Mouse (Mus musculus): ENCODE measurements around the gene Rps6kl1.

Rps6kl1 gene

GRCm38 (mm10) chr12:85176846-85177523 lies 25.9 kb upstream of the Rps6kl1 start:
- in situ Hi-C loops (cut with MboI; ENCODE audit: low pct_unique_long_range_greater_than_20kb in 1 of 2, low sequenced_read_pairs in 2 of 2, unreplicated experiment in 1 of 2), result loop anchor here in 1 of 2 experiments (10.0 kb wide), 1 partner anchor 298 kb away; the partner anchor contains the start of gene Fos

DNA sequence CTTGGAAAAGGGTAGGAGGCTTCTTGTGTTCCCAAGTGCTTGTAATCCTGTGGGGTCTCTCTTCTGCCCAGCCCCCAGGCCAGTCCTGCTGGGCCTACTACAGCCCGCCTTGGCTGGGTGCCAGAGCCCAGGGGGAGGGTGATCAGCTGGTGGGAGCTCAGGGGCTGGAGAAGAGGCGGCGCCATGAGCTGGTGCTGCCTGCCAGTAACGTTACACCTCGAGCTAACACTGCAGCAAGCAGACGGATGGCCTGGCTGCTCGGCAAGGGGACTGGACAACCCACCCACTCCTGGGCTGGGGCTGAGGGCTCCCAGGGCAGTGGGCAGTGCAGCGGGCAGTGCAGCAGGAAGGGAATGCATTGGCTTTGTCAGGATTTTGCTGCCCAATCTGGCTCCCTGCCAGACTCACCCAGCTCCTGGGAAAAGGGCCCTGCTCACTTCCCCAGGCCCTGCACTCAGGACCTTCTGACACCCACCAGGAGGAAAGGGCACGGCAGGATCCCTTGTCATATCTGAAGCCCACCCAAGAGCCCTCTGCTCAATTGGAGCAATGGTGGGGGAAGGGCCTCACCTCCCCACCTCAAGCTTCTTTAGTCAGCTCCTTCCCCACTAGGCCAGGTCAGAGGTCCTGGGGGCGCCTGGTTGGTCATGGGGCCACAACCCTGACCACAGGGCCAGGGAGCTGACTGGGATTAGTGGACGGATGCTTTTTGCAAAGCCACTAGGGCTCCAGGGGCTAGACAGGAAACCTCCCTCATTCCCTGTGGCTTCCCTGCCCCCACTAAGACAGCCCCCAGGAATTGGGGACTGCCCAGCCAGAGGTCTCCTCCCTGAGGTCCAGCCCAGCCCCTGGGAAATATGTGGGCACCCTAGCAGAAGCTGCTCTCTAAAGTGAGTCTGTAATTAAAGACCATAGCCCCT lies 25.1 kb upstream of the Rps6kl1 start:
- in situ Hi-C loops (cut with MboI; ENCODE audit: low pct_unique_long_range_greater_than_20kb in 1 of 2, low sequenced_read_pairs in 2 of 2, unreplicated experiment in 1 of 2), result loop anchor here in 1 of 2 experiments (10.0 kb wide), 1 partner anchor 299 kb away; the partner anchor contains the start of gene Fos

DNA sequence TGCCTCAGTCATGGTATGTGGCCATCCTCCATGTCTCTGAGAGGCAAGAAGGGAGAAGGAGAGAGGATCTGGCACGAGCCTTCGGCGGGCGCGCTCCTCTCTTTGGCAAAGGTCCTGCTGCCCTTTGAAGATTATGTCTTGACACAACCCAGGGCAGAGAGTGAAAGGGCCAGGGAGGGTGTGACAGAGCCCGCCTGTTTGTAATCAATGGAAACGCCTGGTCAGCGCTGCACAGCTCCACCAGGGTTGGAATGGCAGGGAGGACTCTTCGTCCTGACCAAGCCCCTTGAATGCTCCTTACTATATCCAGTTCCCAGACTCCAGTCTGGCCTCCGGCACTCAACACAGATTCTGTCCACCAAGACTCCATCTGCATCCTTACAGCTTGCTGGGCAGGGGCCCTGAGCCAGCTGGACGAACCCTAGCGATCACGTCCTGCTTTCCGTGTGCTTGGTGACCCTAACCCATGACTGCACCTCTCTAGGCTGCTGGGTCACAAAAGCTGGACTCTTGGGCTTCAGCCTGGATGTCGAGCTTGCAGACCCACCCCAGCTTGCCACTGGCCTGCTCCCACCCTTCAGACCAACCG lies 24.1 kb upstream of the Rps6kl1 start:
- in situ Hi-C loops (cut with MboI; ENCODE audit: low pct_unique_long_range_greater_than_20kb in 1 of 2, low sequenced_read_pairs in 2 of 2, unreplicated experiment in 1 of 2), result loop anchor here in 1 of 2 experiments (10.0 kb wide), 1 partner anchor 300 kb away; the partner anchor contains the start of gene Fos

DNA sequence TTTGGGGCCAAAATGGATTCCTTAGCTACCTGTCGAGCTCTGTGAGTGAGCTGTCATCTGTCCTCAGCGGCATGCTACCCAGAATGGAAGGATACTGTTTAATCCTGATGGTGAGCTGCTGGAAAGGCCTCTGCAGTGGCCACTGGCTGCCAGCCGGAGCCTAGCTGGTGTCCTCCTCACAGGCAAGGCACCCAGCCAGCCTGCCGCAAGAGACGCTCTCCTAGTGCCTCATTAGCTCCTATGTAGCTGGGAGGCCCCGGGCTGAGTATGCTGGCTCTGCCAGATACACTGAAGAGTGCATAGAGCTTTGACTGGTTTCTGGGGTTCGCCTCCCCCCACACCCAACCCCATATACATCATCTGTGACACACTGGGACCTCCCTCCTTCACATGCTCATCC lies 23.0 kb upstream of the Rps6kl1 start:
- in situ Hi-C loops (cut with MboI; ENCODE audit: low pct_unique_long_range_greater_than_20kb in 1 of 2, low sequenced_read_pairs in 2 of 2, unreplicated experiment in 1 of 2), result loop anchor here in 1 of 2 experiments (10.0 kb wide), 1 partner anchor 301 kb away; the partner anchor contains the start of gene Fos

- in situ Hi-C loops (cut with MboI; ENCODE audit: low pct_unique_long_range_greater_than_20kb in 1 of 2, low sequenced_read_pairs in 2 of 2, unreplicated experiment in 1 of 2), result loop anchor here in 1 of 2 experiments (10.0 kb wide), 1 partner anchor 304 kb away; the partner anchor contains the start of gene Fos
Observed at GRCm38 (mm10) chr12:85170948-85171307, 19.9 kb upstream of the Rps6kl1 start.

- in situ Hi-C loops (cut with MboI; ENCODE audit: low pct_unique_long_range_greater_than_20kb in 1 of 2, low sequenced_read_pairs in 2 of 2, unreplicated experiment in 1 of 2), result loop anchor here in 1 of 2 experiments (10.0 kb wide), 1 partner anchor 304 kb away; the partner anchor contains the start of gene Fos
Observed at GRCm38 (mm10) chr12:85170284-85170947, 19.4 kb upstream of the Rps6kl1 start.

DNA sequence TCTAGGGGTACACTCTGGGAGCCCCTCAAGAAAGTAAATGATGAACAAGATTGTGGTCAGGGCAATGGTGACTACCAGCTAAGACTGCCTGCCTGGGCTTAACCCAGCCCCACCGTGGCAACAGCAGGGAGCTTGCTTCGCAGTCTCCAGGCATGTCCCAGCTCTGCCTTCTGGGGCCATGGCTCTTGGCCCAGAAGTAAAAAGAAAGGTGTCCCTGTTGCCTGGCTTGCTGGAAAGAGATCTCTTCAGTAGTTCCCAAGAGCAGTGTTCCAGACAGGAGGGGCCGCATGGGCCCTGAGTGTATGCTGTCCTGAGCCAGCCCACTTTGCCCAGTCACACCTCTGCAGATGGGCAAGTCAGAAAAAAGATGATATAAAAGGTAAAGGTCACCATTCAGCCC lies 18.8 kb upstream of the Rps6kl1 start:
- in situ Hi-C loops (cut with MboI; ENCODE audit: low pct_unique_long_range_greater_than_20kb in 1 of 2, low sequenced_read_pairs in 2 of 2, unreplicated experiment in 1 of 2), result loop anchor here (10.0 kb wide), 2 partner anchors 115 to 305 kb away; partner anchors contain the start of genes Acyp1 (in 1 of the 2), Fos (in 1 of the 2) and Zc2hc1c (in 1 of the 2)

DNA sequence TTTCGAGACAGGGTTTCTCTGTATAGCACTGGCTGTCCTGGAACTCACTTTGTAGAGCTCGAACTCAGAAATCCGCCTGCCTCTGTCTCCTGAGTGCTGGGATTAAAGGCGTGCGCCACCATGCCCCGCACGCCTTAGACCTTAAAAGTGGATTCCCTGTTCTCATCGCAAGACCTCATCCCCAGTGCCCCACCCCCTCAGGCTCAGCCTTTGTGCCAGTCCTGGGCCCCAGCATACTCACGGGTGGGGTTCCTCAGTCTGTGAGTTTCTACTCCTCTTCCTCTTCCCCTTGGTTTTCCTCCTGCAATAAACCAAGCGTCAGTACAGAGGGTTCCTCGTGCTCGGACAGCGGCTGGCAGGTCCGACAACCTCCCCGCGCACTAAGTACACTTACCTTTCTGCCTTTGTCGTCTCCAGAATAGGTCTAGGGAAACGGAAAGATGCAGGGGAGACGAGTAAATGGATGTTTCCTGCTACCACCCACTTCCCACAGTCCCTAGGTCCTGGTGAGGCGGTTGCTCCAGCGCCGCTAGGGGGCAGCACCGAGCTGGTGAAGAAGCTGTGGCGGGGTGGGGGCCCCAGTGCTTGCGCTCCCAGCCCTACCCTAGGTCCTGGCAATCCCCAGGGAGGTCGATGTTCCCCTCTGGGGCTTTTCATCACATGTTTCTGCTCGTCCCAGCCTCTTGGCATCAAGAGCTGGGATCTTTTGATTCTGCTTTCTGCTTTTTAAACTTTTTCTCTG lies 18.2 kb upstream of the Rps6kl1 start:
- in situ Hi-C loops (cut with MboI; ENCODE audit: low pct_unique_long_range_greater_than_20kb in 1 of 2, low sequenced_read_pairs in 2 of 2, unreplicated experiment in 1 of 2), result loop anchor here in 1 of 2 experiments (10.0 kb wide), 1 partner anchor 116 kb away; the partner anchor contains the start of genes Acyp1 and Zc2hc1c

DNA sequence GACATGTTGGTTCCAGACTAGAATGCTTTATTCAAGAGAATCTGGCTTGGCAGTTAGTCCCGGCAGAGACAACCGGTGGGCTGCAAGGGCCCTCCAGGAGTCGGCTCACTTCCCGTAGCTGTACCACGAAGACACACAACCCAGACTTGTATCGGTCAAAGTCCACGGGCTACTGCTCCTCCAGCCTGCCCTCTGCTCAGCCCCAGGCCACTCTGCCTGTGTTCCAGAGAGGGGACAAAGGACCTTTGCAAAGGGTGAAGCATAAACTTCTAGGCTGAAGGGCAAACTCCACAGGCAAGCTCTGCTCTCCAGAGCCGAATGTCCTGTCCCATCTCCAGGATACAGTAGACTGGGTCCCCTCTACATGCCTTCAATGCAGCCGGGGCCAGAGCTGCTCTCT lies 15.6 kb upstream of the Rps6kl1 start:
- in situ Hi-C loops (cut with MboI; ENCODE audit: low pct_unique_long_range_greater_than_20kb in 1 of 2, low sequenced_read_pairs in 2 of 2, unreplicated experiment in 1 of 2), result loop anchor here in 1 of 2 experiments (10.0 kb wide), 1 partner anchor 118 kb away; the partner anchor contains the start of genes Acyp1 and Zc2hc1c

GRCm38 (mm10) chr12:85164996-85165395 lies 13.9 kb upstream of the Rps6kl1 start:
- in situ Hi-C loops (cut with MboI; ENCODE audit: low pct_unique_long_range_greater_than_20kb in 1 of 2, low sequenced_read_pairs in 2 of 2, unreplicated experiment in 1 of 2), result loop anchor here in 1 of 2 experiments (10.0 kb wide), 1 partner anchor 120 kb away; the partner anchor contains the start of genes Acyp1 and Zc2hc1c

- in situ Hi-C loops (cut with MboI; ENCODE audit: low pct_unique_long_range_greater_than_20kb in 1 of 2, low sequenced_read_pairs in 2 of 2, unreplicated experiment in 1 of 2), result no loop called here
Observed at GRCm38 (mm10) chr12:85159592-85159991, 8.5 kb upstream of the Rps6kl1 start.

- in situ Hi-C loops (cut with MboI; ENCODE audit: low pct_unique_long_range_greater_than_20kb in 1 of 2, low sequenced_read_pairs in 2 of 2, unreplicated experiment in 1 of 2), result no loop called here
Observed at GRCm38 (mm10) chr12:85158801-85159200, 7.7 kb upstream of the Rps6kl1 start.

- in situ Hi-C loops (cut with MboI; ENCODE audit: low pct_unique_long_range_greater_than_20kb in 1 of 2, low sequenced_read_pairs in 2 of 2, unreplicated experiment in 1 of 2), result no loop called here
Observed at GRCm38 (mm10) chr12:85157797-85158460, 6.9 kb upstream of the Rps6kl1 start.

DNA sequence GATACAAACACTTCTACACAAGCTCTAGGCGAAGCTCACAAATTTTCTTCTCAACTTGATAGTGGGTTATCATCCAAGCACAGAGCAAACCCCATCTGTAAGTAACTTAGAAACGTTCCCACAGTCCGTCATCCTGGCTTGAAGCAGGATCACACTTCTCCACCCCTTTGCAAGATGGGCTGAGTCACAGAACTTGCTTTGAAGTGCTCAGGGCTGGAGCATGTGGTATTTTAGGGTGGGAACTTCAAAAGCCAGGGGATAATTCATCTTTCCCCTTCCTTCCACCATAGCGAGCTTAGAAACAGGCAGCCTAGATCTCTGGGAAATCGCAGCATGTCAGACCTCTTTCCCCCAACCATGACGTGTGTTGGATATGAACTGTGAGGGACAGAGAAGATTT lies 5.3 kb upstream of the Rps6kl1 start:
- in situ Hi-C loops (cut with MboI; ENCODE audit: low pct_unique_long_range_greater_than_20kb in 1 of 2, low sequenced_read_pairs in 2 of 2, unreplicated experiment in 1 of 2), result no loop called here

- in situ Hi-C loops (cut with MboI; ENCODE audit: low pct_unique_long_range_greater_than_20kb in 1 of 2, low sequenced_read_pairs in 2 of 2, unreplicated experiment in 1 of 2), result no loop called here
Observed at GRCm38 (mm10) chr12:85153011-85153410, 1.9 kb upstream of the Rps6kl1 start.

GRCm38 (mm10) chr12:85150321-85151001 lies 603 bp downstream of the Rps6kl1 start:
- in situ Hi-C loops (cut with MboI; ENCODE audit: low pct_unique_long_range_greater_than_20kb in 1 of 2, low sequenced_read_pairs in 2 of 2, unreplicated experiment in 1 of 2), result no loop called here
